Mouse (Mus musculus) ES-Bruce4 (cell line): ENCODE results near the gene Rheb. TPM values are rescaled to one million over a fixed set of nuclear protein-coding genes. Genes with fewer than 3 reads are reported as not detected.

Experiments used
- H3K27ac ChIP-seq: 2 replicates; pipeline ENCODE4 v1.5.1; 2012; ENCODE audit warnings: low read length, inconsistent platforms; ENCODE audit not compliant: insufficient read depth
- H3K27me3 ChIP-seq: 2 replicates; pipeline ENCODE4 v1.6.1; 2012; ENCODE audit warnings: mild to moderate bottlenecking, low read length, inconsistent platforms; ENCODE audit not compliant: control insufficient read depth, poor library complexity, insufficient read depth, severe bottlenecking
- H3K36me3 ChIP-seq: 2 replicates; pipeline ENCODE4 v1.6.1; 2012; ENCODE audit warnings: inconsistent platforms, mild to moderate bottlenecking, low read length, moderate library complexity; ENCODE audit not compliant: control insufficient read depth, poor library complexity, insufficient read depth, severe bottlenecking
- H3K4me1 ChIP-seq: one replicate; pipeline ENCODE4 v1.8.1; 2011; ENCODE audit warnings: low read length; ENCODE audit not compliant: control insufficient read depth, insufficient read depth
- H3K4me3 ChIP-seq: 2 replicates; pipeline ENCODE4 v1.5.1; 2011; ENCODE audit warnings: low read depth, mild to moderate bottlenecking, low read length
- H3K9ac ChIP-seq: 2 replicates; pipeline ENCODE4 v1.6.1; 2012; ENCODE audit warnings: low read depth, mild to moderate bottlenecking, inconsistent platforms; ENCODE audit not compliant: poor library complexity, severe bottlenecking
- H3K9me3 ChIP-seq: replicated peaks from 2 replicates; pipeline ENCODE4 v1.6.1; 2012; ENCODE audit warnings: mild to moderate bottlenecking, low read length, inconsistent platforms; ENCODE audit not compliant: control insufficient read depth, poor library complexity, insufficient read depth, severe bottlenecking
- CTCF ChIP-seq: IDR thresholded peaks from one replicate; pipeline ENCODE4 v1.8.1; 2011; ENCODE audit warnings: low read depth, low read length
- EP300 ChIP-seq: IDR thresholded peaks from 2 replicates; pipeline ENCODE4 v1.6.1; 2011; ENCODE audit warnings: low read depth, low read length; ENCODE audit not compliant: insufficient read depth
- POLR2A ChIP-seq: IDR thresholded peaks from one replicate; pipeline ENCODE4 v1.8.1; 2011; ENCODE audit warnings: low read length; ENCODE audit not compliant: insufficient read depth
- polyA plus RNA-seq: library from polyadenylated mRNA; stranded (reverse); fragments of >200 nt; gene quantifications from 2 replicates; pipeline ENCODE4 v1.2.4, GENCODE M21; 2011; ENCODE audit warnings: low read depth; ENCODE audit not compliant: missing spikeins, insufficient read depth, insufficient read length

Gene Rheb
- polyA plus RNA-seq, result 87.5 and 112 TPM in 2 replicates

DNA sequence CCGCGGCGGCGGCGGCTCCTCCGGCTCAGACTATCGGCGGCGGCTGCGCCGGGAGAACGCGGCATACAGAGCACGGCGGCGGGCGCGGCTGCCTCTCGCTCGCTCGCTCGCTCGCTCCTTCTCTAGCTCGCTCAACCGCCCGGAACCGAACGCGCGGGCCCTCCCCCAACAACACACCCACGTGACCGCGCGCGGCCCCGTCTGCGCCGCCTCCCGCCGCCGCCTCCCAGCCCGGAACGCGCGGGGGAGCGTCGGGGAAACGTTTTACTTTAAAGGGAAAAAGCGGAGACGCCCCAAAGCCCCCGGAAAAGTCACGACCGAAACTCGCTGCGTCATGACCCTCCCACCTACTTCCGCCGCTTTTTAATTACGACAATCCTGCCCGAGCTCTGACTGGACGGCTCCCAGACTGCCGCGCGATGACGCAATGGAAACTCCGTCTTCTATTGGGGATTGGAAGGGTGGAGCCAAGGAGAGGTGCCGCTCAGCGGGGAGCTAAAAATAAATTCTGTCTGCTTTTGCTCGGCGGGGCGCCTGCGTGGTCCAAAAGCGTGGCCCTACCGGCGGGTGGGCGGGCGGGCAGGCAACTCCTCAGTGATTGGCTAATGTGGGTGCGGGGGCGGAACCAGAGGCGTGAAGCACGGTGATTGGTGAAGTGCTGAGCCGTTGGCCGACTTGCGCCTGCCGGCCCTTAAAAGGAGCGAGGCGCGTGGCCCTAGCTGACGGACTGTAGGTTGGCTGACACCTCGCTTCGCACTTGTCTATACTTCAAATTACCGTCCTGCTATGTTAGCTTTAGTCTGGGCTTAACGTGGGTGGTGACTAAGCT lies at the start of gene Rheb:
Gene Rheb (minus strand): TSS at position 351 of the 829 bp plus-strand sequence.
- H3K9me3 ChIP-seq, result no peaks in the 10 kb centered on the region
- TF ChIP-seq EP300 (no peak), POLR2A (peak; percentile 85)
- H3K9ac ChIP-seq, result peak within 1 kb of the TSS; percentile 99
- peaks cover 2% of the 10 kb centered on the region; the same call in 1 of the 2 replicates for H3K36me3 ChIP-seq
- H3K27ac ChIP-seq, result peak within 1 kb of the TSS; percentile 96
- H3K4me3 ChIP-seq, result peak within 1 kb of the TSS; percentile 94
- no peaks in the 10 kb centered on the region for H3K27me3 ChIP-seq
- no peaks in the 10 kb centered on the region for H3K4me1 ChIP-seq

DNA sequence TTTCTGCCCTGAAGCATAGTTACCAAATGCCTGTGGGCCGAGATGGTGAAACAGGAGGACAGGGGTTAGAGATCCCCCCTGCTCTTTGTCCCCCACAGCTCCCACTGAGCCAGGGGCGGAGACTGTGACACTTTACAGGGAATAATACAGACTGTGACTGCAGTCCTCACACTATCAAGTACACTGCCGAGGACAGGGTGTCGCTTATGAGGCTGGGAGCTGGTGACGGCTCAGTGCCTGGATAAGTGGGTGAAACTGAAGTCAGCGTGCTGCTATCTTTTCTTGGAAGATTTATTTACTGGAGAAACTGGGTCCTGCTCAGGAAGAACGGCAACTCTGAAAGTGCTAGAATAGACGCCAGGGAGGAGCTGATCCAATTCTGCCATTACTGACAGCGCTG lies 47.4 kb upstream of the Rheb start:
- H3K9me3 ChIP-seq, result no peaks in the 10 kb centered on the region
- TF ChIP-seq CTCF (no peak), POLR2A (no peak), EP300 (no peak)
- no peak overlapping the region for H3K27ac ChIP-seq
- H3K4me1 ChIP-seq, result no peaks in the 10 kb centered on the region
- no peaks in the 10 kb centered on the region for H3K36me3 ChIP-seq
- no peak overlapping the region for H3K9ac ChIP-seq
- no peaks in the 10 kb centered on the region for H3K27me3 ChIP-seq
- no peak overlapping the region for H3K4me3 ChIP-seq

DNA sequence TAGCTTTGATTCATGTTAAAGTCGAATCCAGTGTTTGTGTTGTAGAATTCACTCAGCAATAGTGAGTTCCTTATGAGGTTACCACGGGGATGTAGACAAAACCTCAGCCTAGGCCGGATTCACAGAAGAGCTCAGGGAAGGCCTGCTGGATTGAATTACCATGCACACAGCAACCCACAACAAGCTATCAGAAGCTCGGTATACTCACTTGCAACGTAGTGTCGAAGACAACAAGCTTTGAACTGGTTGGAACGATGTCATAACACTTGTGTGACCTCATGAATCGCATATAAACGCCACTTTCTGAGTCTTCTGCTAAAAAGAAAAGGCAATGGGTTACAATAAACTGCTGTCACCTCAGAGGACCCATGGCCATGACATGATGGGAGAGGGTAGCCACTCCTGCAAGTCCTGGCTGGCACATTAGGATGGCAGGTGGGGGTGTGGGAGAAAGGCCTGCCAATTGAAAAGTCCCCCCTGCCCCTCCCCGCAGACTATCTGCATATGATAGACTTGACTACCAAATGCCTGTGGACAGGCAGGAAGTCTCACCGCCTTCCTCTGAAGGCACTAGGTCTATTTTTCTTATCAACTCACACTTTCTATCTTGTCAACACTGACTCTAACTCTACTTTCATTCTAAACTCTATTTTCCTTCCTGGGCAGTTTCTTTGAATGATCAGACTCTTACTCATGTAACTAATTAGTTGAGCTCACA lies 46.6 kb upstream of the Rheb start:
- Histone ChIP-seq H3K27ac (no peak overlapping the region), H3K4me3 (no peak overlapping the region), H3K4me1 (no peaks in the 10 kb centered on the region), H3K36me3 (no peaks in the 10 kb centered on the region), H3K9me3 (no peaks in the 10 kb centered on the region), H3K27me3 (no peaks in the 10 kb centered on the region), H3K9ac (no peak overlapping the region)
- no peak for TF ChIP-seq POLR2A

DNA sequence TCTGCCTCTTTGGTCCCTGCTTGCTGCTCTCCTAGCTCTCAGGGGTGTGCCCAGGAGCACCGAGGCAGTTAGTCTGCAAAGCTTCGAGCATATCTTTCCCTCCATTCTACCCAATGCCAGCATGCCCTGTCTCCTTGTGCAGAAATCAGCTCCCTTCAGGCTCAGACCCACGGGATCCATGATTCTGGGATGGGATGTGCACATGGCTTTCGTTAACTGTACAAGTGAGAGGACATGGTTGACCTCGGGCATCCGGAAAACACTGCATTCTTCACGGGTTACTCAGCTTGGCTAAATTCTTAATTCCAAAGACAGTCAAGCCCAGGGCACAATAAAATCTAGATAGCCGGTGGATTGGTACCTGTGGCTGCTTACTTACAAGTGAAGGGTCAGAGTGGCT lies 44.8 kb upstream of the Rheb start:
- Histone ChIP-seq H3K27me3 (no peaks in the 10 kb centered on the region), H3K9me3 (no peaks in the 10 kb centered on the region), H3K4me3 (no peak overlapping the region), H3K4me1 (no peaks in the 10 kb centered on the region), H3K27ac (no peak overlapping the region), H3K9ac (no peak overlapping the region), H3K36me3 (no peaks in the 10 kb centered on the region)
- TF ChIP-seq POLR2A (no peak), EP300 (no peak), CTCF (no peak)

DNA sequence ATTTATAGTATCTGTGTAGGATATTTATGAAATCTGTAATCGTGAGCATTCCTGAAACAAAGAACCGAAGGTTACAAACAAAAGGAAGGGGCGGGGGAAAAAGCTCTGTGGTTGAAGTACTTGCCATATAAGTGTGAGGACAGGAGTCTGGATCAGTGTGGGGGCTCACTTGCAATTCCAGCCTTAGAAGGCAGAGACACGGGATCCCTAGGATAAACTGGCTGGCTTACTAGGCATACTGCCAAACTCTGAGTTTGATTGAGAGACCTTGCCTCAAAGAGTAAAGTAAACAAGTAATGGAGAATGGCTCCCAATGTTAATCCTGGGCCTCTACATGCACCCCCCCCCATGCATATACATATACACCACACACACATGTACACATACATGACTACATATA lies 36.3 kb upstream of the Rheb start:
- Histone ChIP-seq H3K4me3 (no peak overlapping the region), H3K27ac (no peak overlapping the region), H3K27me3 (no peaks in the 10 kb centered on the region), H3K36me3 (no peaks in the 10 kb centered on the region), H3K9me3 (no peaks in the 10 kb centered on the region), H3K9ac (no peak overlapping the region), H3K4me1 (no peaks in the 10 kb centered on the region)
- TF ChIP-seq EP300, result no peak
- no peak for TF ChIP-seq CTCF
- TF ChIP-seq POLR2A, result no peak

DNA sequence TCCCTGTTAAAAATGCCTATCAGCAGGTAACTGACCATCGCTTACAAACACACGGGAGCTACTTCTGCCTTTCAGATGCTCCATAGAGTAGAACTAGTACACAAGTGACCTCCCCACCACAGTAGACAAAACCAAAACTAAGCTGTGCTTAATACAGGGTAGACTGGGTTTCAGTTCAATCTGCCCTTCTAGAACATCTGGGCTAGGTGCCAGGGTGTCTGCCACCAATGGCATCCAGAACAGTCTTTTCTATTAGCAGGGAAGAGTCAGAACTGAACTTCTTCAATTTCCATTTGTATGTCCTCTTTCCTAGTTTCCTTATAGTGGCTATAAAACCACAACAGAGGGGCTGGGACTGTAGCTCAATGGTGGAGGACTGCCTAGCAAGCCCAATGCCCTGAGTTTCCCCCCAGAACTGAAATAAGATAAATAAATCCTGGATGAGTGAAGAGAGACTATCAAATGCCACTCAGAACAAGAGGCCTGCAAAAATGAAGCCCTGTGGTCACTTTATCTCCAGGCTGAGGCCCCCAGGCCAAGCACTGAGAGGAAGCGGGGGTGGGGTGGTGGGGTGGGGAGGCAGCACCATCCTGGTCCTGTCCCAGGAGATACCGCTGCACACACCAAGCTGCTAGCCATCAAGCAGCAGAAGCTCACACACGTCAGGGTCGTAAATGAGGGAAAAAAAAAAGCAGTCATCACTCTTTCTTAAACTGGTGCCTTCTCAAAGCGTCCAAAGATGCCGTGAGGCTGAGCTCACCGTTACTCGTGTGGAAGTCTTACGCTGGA lies 35.6 kb upstream of the Rheb start:
- TF ChIP-seq CTCF, result no peak
- TF ChIP-seq POLR2A, result no peak
- TF ChIP-seq EP300, result no peak
- H3K4me3 ChIP-seq, result no peak overlapping the region
- no peaks in the 10 kb centered on the region for H3K9me3 ChIP-seq
- no peaks in the 10 kb centered on the region for H3K4me1 ChIP-seq
- H3K27me3 ChIP-seq, result no peaks in the 10 kb centered on the region
- no peaks in the 10 kb centered on the region for H3K36me3 ChIP-seq
- H3K27ac ChIP-seq, result no peak overlapping the region
- H3K9ac ChIP-seq, result no peak overlapping the region
